Mouse (Mus musculus) lung, postnatal 0 days (tissue): ENCODE results near the gene Fam168b. TPM values are rescaled to one million over a fixed set of nuclear protein-coding genes. Genes with fewer than 3 reads are reported as not detected.

Experiments
- ATAC-seq: fragments of 200-750 bp; cut with Nextera tagmentation; 2 replicates; pipeline ENCODE4 v1.8.0; 2017; ENCODE audit warnings: moderate library complexity
- DNase-seq: peaks from one replicate; pipeline ENCODE4 v3.0.0-alpha.2; 2016; ENCODE audit warnings: low spot score
- H3K27ac ChIP-seq: fragments of 300-500 bp; sonication (generic); 2 replicates; pipeline ENCODE4 v1.5.1; 2014; ENCODE audit warnings: antibody characterized with exemption, mild to moderate bottlenecking, low read length, mixed read lengths
- H3K27me3 ChIP-seq: fragments of 300-500 bp; sonication (generic); replicated peaks from 2 replicates; pipeline ENCODE4 v1.6.1; 2014; ENCODE audit warnings: low read length, mixed read lengths; ENCODE audit not compliant: insufficient read depth
- H3K36me3 ChIP-seq: fragments of 300-500 bp; sonication (generic); 2 replicates; pipeline ENCODE4 v1.6.1; 2014; ENCODE audit warnings: low read length, mixed read lengths; ENCODE audit not compliant: insufficient read depth
- H3K4me1 ChIP-seq: fragments of 300-500 bp; sonication (generic); 2 replicates; pipeline ENCODE4 v1.6.1; 2014; ENCODE audit warnings: antibody characterized with exemption, low read depth, low read length, mixed read lengths; ENCODE audit not compliant: insufficient read depth
- H3K4me2 ChIP-seq: fragments of 300-500 bp; sonication (generic); replicated peaks from 2 replicates; pipeline ENCODE4 v1.6.1; 2014; ENCODE audit warnings: low read depth, mild to moderate bottlenecking, low read length, moderate library complexity, mixed read lengths
- H3K4me3 ChIP-seq: fragments of 300-500 bp; sonication (generic); 2 replicates; pipeline ENCODE4 v1.5.1; 2014; ENCODE audit warnings: low read depth, low read length
- H3K9ac ChIP-seq: fragments of 300-500 bp; sonication (generic); replicated peaks from 2 replicates; pipeline ENCODE4 v1.6.1; 2014; ENCODE audit warnings: low read depth, mild to moderate bottlenecking
- H3K9me3 ChIP-seq: fragments of 300-500 bp; sonication (generic); 2 replicates; pipeline ENCODE4 v1.6.1; 2016; ENCODE audit warnings: low read length, mixed read lengths
- CTCF ChIP-seq: IDR thresholded peaks from 2 replicates; pipeline ENCODE4 v1.5.1; 2016; ENCODE audit warnings: antibody characterized with exemption, mild to moderate bottlenecking
- EP300 ChIP-seq: IDR thresholded peaks from 2 replicates; pipeline ENCODE4 v1.6.1; 2016; ENCODE audit warnings: antibody characterized with exemption, mild to moderate bottlenecking, control low read depth
- WGBS: fragments of 180-500 bp; shearing (Covaris S2); extraction: QIAGEN DNeasy Blood & Tissue Kit; methylation state at CpG from one replicate; pipeline ENCODE4 v1.1.7; 2014; 5-methylcytosine and 5-hydroxymethylcytosine counted together
- polyA plus RNA-seq: library from polyadenylated mRNA; unstranded; fragments of >200 nt; fragmentation: Nextera tagmentation; extraction: Ambion mirVana; gene quantifications from 2 replicates; pipeline ENCODE4 v1.2.1, GENCODE M21; 2015

Fam168b gene
- polyA plus RNA-seq, 1 experiment from 2014 or later, result 29.3 TPM

- WGBS, result 80% methylated on average over 3 of the region's 3 CpGs
- no peak for DNase-seq
Observed at GRCm38 (mm10) chr1:34847070-34847469, 4.2 kb upstream of the Fam168b start.

DNA sequence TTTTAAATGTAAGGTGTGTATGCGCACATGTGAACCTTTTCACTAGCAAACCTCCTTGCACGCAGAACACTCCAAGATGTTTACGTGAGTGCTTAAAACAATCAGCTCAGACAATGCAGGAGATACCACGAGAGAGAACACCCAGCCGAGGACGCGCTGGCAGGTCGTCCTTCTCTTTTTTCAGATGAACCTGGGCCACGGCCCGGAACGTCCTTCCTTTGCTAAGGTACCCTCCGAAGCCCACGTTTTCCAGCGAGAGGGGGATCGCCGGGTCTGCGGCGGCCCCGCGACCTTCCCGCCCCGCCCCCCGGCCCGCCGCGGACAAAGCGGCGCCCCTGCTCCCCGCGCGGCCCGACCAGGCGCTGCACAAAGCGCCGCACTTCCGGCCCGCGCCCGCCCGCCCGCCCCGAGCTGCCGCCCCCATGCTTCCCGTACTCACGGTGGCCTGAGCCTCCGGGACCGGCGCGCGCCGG is 440 bp downstream of the Fam168b start:
- Histone ChIP-seq H3K36me3 (no peaks in the 10 kb centered on the region), H3K4me2 (peak overlapping the region; percentile 62), H3K4me1 (peaks cover 21% of the 10 kb centered on the region; the same call in 1 of the 2 replicates), H3K4me3 (peak overlapping the region; percentile 83), H3K9me3 (no peaks in the 10 kb centered on the region), H3K27me3 (no peaks in the 10 kb centered on the region), H3K9ac (peak overlapping the region; percentile 82), H3K27ac (peak overlapping the region; percentile 98)
- TF ChIP-seq EP300, result no peak
- TF ChIP-seq CTCF, result peak; percentile 17; the same call in 1 of the 2 replicates
- peak; percentile 91 for ATAC-seq
- peak; percentile 84 for DNase-seq
- WGBS, result 0% methylated on average over 16 of the region's 51 CpGs

More at GRCm38 (mm10) chr1:34847070-34847469, 4.2 kb upstream of the Fam168b start:
- ATAC-seq, result no peak
- Histone ChIP-seq H3K4me1 (no peaks in the 10 kb centered on the region), H3K9me3 (no peaks in the 10 kb centered on the region), H3K36me3 (no peaks in the 10 kb centered on the region), H3K4me2 (no peak overlapping the region), H3K27me3 (no peaks in the 10 kb centered on the region), H3K27ac (no peak overlapping the region), H3K9ac (no peak overlapping the region), H3K4me3 (no peak overlapping the region)
- TF ChIP-seq CTCF, result no peak
- no peak for TF ChIP-seq EP300

GRCm38 (mm10) chr1:34841709-34842388 is 1.0 kb downstream of the Fam168b start:
- H3K9ac ChIP-seq, result peak overlapping the region; percentile 82
- whole genome bisulfite sequencing, result under 1% methylated on average over 12 of the region's 12 CpGs

DNA sequence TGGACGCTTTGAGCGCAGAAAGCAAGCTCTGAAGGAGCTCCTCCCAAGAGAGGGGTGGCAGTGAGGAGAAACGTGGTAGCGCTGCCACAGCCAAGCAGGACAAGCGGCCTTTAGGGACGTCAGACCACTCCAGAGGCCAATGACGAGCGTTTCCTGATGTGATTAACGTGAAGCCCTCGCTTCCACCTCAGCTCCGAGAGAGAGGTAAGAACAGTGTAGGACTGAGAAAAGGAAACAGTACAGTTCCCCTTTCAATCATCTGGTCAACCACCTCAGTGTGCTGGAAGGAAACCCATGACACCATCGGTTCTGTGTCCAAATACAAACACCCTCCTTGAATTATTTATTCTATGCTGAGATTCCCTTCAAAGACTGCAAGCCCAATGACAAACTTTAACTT is 3.6 kb downstream of the Fam168b start:
- no peak for TF ChIP-seq CTCF
- TF ChIP-seq EP300, result no peak
- no peak overlapping the region for H3K4me3 ChIP-seq
- H3K4me2 ChIP-seq, result 0 out of 2 replicates have a peak overlapping the region, but pooled peaks have one; percentile 9
- WGBS, result 28% methylated on average over 12 of the region's 12 CpGs
- no peak overlapping the region for H3K9ac ChIP-seq
- no peaks in the 10 kb centered on the region for H3K27me3 ChIP-seq
- DNase-seq, result peak; percentile 39
- H3K36me3 ChIP-seq, result 0 out of 2 replicates have a peak, but pooled peaks cover 4% of the 10 kb centered on the region
- H3K27ac ChIP-seq, result no peak overlapping the region
- H3K9me3 ChIP-seq, result no peaks in the 10 kb centered on the region
- no peak for ATAC-seq
- peaks cover 26% of the 10 kb centered on the region; the same call in 1 of the 2 replicates for H3K4me1 ChIP-seq

More at GRCm38 (mm10) chr1:34841709-34842388, 1.0 kb downstream of the Fam168b start:
- Histone ChIP-seq H3K27me3 (no peaks in the 10 kb centered on the region), H3K4me2 (peak overlapping the region; percentile 62), H3K4me1 (peaks cover 24% of the 10 kb centered on the region; the same call in 1 of the 2 replicates), H3K36me3 (no peaks in the 10 kb centered on the region), H3K9me3 (no peaks in the 10 kb centered on the region), H3K4me3 (peak overlapping the region; percentile 83), H3K27ac (peak overlapping the region; percentile 98)
- ATAC-seq (no peak), DNase-seq (peak; percentile 9)
- TF ChIP-seq CTCF (no peak), EP300 (no peak)

- peaks cover 26% of the 10 kb centered on the region; the same call in 1 of the 2 replicates for H3K4me1 ChIP-seq
- 0 out of 2 replicates have a peak, but pooled peaks cover 4% of the 10 kb centered on the region for H3K36me3 ChIP-seq
- H3K27ac ChIP-seq, result peak overlapping the region; percentile 32; the same call in 1 of the 2 replicates
- ATAC-seq (no peak), DNase-seq (no peak)
- no peak overlapping the region for H3K9ac ChIP-seq
- H3K27me3 ChIP-seq, result no peaks in the 10 kb centered on the region
- 52% methylated on average over 6 of the region's 6 CpGs for WGBS
- no peak overlapping the region for H3K4me2 ChIP-seq
- H3K9me3 ChIP-seq, result no peaks in the 10 kb centered on the region
- TF ChIP-seq EP300 (no peak), CTCF (no peak)
- no peak overlapping the region for H3K4me3 ChIP-seq
Observed at GRCm38 (mm10) chr1:34837951-34838689, 4.7 kb downstream of the Fam168b start.

GRCm38 (mm10) chr1:34834904-34835303 is 8.0 kb downstream of the Fam168b start:
- H3K9ac ChIP-seq, result no peak overlapping the region
- DNase-seq, result peak; percentile 60
- no peak overlapping the region for H3K4me2 ChIP-seq
- H3K4me3 ChIP-seq, result no peak overlapping the region
- peak; percentile 74 for ATAC-seq
- H3K36me3 ChIP-seq, result 0 out of 2 replicates have a peak, but pooled peaks cover 4% of the 10 kb centered on the region
- H3K27ac ChIP-seq, result no peak overlapping the region
- H3K4me1 ChIP-seq, result peaks cover 20% of the 10 kb centered on the region; the same call in 1 of the 2 replicates
- H3K9me3 ChIP-seq, result no peaks in the 10 kb centered on the region
- no peaks in the 10 kb centered on the region for H3K27me3 ChIP-seq
- 57% methylated on average over 2 of the region's 2 CpGs for WGBS
- TF ChIP-seq EP300, result no peak
- no peak for TF ChIP-seq CTCF
